Mouse (Mus musculus): ENCODE data around the gene Cd81. TPM values are rescaled to one million over a fixed set of nuclear protein-coding genes. Genes with fewer than 3 reads are reported as not detected.

The Cd81 gene
- polyA plus RNA-seq, 1 experiment from 2014 or later: 411 TPM

DNA sequence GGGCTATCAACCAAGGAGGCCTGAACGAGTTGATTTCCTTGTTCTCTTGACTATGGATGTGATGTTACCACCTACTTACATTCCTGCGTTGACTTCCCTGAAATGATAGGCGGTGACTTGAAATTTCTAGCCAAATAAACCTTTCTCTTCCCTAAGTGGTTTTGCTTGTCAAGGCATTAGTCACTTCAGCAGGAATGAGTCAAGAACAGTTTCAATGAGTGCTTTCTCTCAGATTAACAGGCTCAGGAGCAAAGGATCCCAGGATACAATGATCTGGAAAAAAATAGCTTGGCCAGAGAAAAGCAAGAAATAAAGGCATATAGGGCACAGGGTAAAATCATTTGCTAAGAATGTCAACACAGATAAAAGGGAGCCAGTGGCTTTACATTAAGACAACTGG lies 27.0 kb upstream of the Cd81 start:
- WGBS: 88% methylated on average over 3 of the region's 3 CpGs
- H3K27me3 ChIP-seq (replicated peaks): no peaks in the 10 kb centered on the region
- no peaks in the 10 kb centered on the region for H3K9me3 ChIP-seq
- H3K9ac ChIP-seq: no peak overlapping the region
- no peaks in the 10 kb centered on the region for H3K36me3 ChIP-seq
- no peaks in the 10 kb centered on the region for H3K4me1 ChIP-seq (replicated peaks)
- no peak for ATAC-seq
- H3K27ac ChIP-seq: no peak overlapping the region
- H3K4me2 ChIP-seq (replicated peaks): no peak overlapping the region
- no peak overlapping the region for H3K4me3 ChIP-seq (replicated peaks)

DNA sequence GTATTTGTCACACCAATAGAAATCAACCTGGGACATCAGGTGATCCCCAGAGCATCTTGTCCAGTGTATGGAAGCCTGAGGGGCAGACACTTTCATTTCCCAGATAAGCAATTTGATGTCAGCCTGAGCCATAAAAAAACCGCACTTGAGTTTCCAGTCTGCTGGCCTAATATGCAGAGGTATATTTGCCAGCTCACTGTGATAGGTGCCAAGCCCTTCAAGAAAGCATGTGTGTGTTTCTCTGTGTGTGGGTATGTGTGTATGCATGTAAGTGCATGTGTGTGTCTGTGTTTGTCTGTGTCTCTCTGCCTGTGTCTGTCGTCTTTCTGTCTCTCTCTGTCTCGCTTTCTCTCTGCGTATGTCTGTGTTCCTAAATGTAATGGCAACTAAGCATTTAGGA lies 25.3 kb upstream of the Cd81 start:
- Histone ChIP-seq H3K4me1 (replicated peaks) (no peaks in the 10 kb centered on the region), H3K9ac (no peak overlapping the region), H3K4me3 (replicated peaks) (no peak overlapping the region), H3K9me3 (no peaks in the 10 kb centered on the region), H3K4me2 (replicated peaks) (no peak overlapping the region), H3K27ac (no peak overlapping the region), H3K36me3 (no peaks in the 10 kb centered on the region), H3K27me3 (replicated peaks) (no peaks in the 10 kb centered on the region)
- 87% methylated on average over 4 of the region's 4 CpGs for WGBS
- no peak for ATAC-seq

DNA sequence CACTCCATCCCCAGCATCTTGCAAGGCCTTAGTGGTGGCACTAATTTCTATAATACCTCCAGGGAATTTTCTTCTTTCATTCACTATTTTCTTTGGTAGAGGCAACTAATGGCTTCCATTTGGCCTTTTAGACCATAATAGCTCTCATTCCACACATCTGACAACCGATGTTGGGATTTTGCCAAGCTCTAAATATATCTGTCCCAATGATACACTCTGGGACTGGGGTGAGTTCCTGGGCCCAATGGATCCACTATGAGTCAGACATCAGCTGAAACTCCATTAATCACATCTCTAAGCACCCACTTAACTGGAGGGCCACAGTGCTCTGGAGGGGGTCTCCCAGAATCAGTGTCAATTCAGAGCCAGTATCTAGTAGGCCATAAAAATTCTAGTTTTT lies 20.7 kb upstream of the Cd81 start:
- Histone ChIP-seq H3K27ac (no peak overlapping the region), H3K4me3 (replicated peaks) (no peak overlapping the region), H3K9me3 (no peaks in the 10 kb centered on the region), H3K4me1 (replicated peaks) (no peaks in the 10 kb centered on the region), H3K9ac (no peak overlapping the region), H3K27me3 (replicated peaks) (no peaks in the 10 kb centered on the region), H3K4me2 (replicated peaks) (no peak overlapping the region), H3K36me3 (no peaks in the 10 kb centered on the region)
- ATAC-seq: no peak
- 64% methylated on average over 1 of the region's 1 CpGs for WGBS

- no peak overlapping the region for H3K9ac ChIP-seq
- ATAC-seq: no peak
- H3K4me2 ChIP-seq (replicated peaks): no peak overlapping the region
- no peaks in the 10 kb centered on the region for H3K36me3 ChIP-seq
- H3K4me3 ChIP-seq (replicated peaks): no peak overlapping the region
- no peak overlapping the region for H3K27ac ChIP-seq
- 82% methylated on average over 4 of the region's 4 CpGs for WGBS
- H3K9me3 ChIP-seq: no peaks in the 10 kb centered on the region
- no peaks in the 10 kb centered on the region for H3K4me1 ChIP-seq (replicated peaks)
- no peaks in the 10 kb centered on the region; the same call in 1 of the 2 replicates for H3K27me3 ChIP-seq (replicated peaks)
Measured at GRCm38 (mm10) chr7:143033581-143033980, 19.0 kb upstream of the Cd81 start.

DNA sequence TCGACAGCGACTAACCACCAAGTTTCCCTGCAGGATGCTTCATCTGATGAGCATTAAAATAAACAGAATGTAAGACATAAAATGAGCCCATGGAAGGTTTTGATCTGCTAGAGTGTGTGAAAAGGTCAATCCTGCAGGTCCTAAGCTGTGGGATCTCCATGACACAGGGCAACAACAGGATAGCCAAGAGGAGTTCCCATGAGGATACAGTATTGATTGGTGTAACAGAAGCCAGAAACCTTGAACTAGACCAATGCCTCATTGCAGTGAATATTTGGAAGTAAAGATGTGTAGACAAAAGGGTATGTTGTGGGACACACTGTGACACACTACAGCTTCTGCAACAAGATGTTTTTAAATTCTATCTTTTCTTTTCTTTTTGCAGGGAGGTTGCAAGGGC lies 18.4 kb upstream of the Cd81 start:
- Histone ChIP-seq H3K27me3 (replicated peaks) (no peaks in the 10 kb centered on the region; the same call in 1 of the 2 replicates), H3K4me3 (replicated peaks) (no peak overlapping the region), H3K4me1 (replicated peaks) (no peaks in the 10 kb centered on the region), H3K4me2 (replicated peaks) (no peak overlapping the region), H3K9me3 (no peaks in the 10 kb centered on the region), H3K27ac (no peak overlapping the region), H3K36me3 (no peaks in the 10 kb centered on the region), H3K9ac (no peak overlapping the region)
- WGBS: 90% methylated on average over 2 of the region's 2 CpGs
- no peak for ATAC-seq

GRCm38 (mm10) chr7:143034519-143035450 lies 17.8 kb upstream of the Cd81 start:
- H3K9ac ChIP-seq: no peak overlapping the region
- H3K4me3 ChIP-seq (replicated peaks): no peak overlapping the region
- no peaks in the 10 kb centered on the region for H3K4me1 ChIP-seq (replicated peaks)
- peaks cover under 1% of the 10 kb centered on the region; the same call in 1 of the 2 replicates for H3K27me3 ChIP-seq (replicated peaks)
- H3K4me2 ChIP-seq (replicated peaks): no peak overlapping the region
- WGBS: 92% methylated on average over 8 of the region's 8 CpGs
- H3K27ac ChIP-seq: no peak overlapping the region
- H3K36me3 ChIP-seq: no peaks in the 10 kb centered on the region
- H3K9me3 ChIP-seq: no peaks in the 10 kb centered on the region
- ATAC-seq: no peak

GRCm38 (mm10) chr7:143036787-143037186 lies 15.8 kb upstream of the Cd81 start:
- no peaks in the 10 kb centered on the region for H3K9me3 ChIP-seq
- 82% methylated on average over 3 of the region's 3 CpGs for WGBS
- H3K4me1 ChIP-seq (replicated peaks): peaks cover 6% of the 10 kb centered on the region
- H3K27ac ChIP-seq: no peak overlapping the region
- no peak for ATAC-seq
- H3K27me3 ChIP-seq (replicated peaks): peaks cover 12% of the 10 kb centered on the region
- no peak overlapping the region for H3K4me2 ChIP-seq (replicated peaks)
- no peak overlapping the region for H3K9ac ChIP-seq
- H3K36me3 ChIP-seq: no peaks in the 10 kb centered on the region
- no peak overlapping the region for H3K4me3 ChIP-seq (replicated peaks)

GRCm38 (mm10) chr7:143037306-143037705 lies 15.2 kb upstream of the Cd81 start:
- Histone ChIP-seq H3K36me3 (no peaks in the 10 kb centered on the region), H3K27ac (no peak overlapping the region), H3K9me3 (no peaks in the 10 kb centered on the region), H3K4me3 (replicated peaks) (no peak overlapping the region), H3K9ac (no peak overlapping the region), H3K27me3 (replicated peaks) (peaks cover 14% of the 10 kb centered on the region), H3K4me1 (replicated peaks) (peaks cover 11% of the 10 kb centered on the region), H3K4me2 (replicated peaks) (no peak overlapping the region)
- WGBS: 96% methylated on average over 4 of the region's 4 CpGs
- no peak for ATAC-seq

- peaks cover 13% of the 10 kb centered on the region for H3K4me1 ChIP-seq (replicated peaks)
- H3K9me3 ChIP-seq: no peaks in the 10 kb centered on the region
- H3K9ac ChIP-seq: no peak overlapping the region
- peaks cover 14% of the 10 kb centered on the region for H3K27me3 ChIP-seq (replicated peaks)
- H3K36me3 ChIP-seq: no peaks in the 10 kb centered on the region
- ATAC-seq: no peak
- H3K4me2 ChIP-seq (replicated peaks): no peak overlapping the region
- no peak overlapping the region for H3K27ac ChIP-seq
- H3K4me3 ChIP-seq (replicated peaks): no peak overlapping the region
- WGBS: 89% methylated on average over 3 of the region's 3 CpGs
Measured at GRCm38 (mm10) chr7:143038174-143038931, 14.2 kb upstream of the Cd81 start.

DNA sequence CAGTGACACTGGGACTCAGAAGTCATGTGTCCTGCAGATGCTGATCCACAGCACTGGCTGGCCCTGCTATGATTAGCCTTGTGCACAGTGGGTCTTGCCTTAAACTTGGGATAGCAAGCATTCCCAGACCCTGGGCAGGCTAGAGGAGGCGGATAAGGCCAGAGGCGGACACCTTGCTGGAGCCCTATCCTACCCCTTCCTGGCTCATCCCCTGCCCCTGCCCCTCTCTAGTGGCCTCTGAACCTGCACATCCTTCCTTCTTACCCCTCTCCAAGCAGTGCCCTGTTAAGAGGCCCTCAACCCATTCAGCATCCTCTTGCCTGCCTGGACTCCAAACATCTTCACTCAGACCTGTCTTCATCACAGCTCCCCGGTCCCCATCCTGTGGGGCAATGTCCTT lies 12.0 kb upstream of the Cd81 start:
- Histone ChIP-seq H3K9ac (no peak overlapping the region), H3K27ac (no peak overlapping the region), H3K36me3 (no peaks in the 10 kb centered on the region), H3K9me3 (no peaks in the 10 kb centered on the region), H3K4me1 (replicated peaks) (peaks cover 13% of the 10 kb centered on the region), H3K4me2 (replicated peaks) (no peak overlapping the region), H3K4me3 (replicated peaks) (no peak overlapping the region), H3K27me3 (replicated peaks) (peaks cover 14% of the 10 kb centered on the region)
- no peak for ATAC-seq
- 93% methylated on average over 3 of the region's 3 CpGs for WGBS

DNA sequence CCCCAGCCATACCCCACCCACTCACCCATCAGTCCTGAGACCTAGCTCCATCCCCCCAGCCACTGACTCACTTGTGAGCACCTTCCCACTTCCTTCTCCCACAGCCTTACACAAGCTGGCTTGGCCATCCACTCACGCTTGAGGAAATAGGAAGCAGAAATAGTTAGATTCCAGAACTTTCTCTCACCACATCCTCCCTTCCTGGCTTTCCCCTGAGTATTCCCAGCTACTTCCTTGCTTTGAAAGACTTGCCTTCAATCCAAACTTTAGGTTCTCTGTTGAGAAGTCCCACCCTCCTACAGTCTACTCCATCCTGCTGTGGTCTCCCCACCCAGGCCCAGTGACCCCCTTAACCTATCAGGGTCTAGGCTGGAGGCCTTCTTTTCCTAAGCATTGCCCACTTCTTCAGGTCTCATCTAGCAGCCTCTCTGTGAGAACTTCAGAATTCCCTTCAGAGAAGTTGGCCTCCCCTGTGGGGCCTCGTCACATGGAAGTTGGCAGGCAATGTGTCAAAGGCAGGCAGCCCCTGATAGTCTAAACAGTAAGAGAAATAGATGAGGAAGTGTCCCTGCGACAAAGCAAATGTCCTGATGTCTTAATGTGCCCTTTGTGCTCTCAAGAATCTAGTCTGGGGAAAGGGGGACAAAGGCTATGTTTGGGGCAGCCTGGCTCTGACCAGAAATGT lies 11.3 kb upstream of the Cd81 start:
- Histone ChIP-seq H3K4me2 (replicated peaks) (no peak overlapping the region), H3K36me3 (no peaks in the 10 kb centered on the region), H3K27me3 (replicated peaks) (peaks cover 14% of the 10 kb centered on the region), H3K27ac (0 out of 2 replicates have a peak overlapping the region, but pooled peaks have one; percentile 27), H3K9ac (no peak overlapping the region), H3K4me1 (replicated peaks) (peaks cover 13% of the 10 kb centered on the region), H3K9me3 (no peaks in the 10 kb centered on the region), H3K4me3 (replicated peaks) (no peak overlapping the region)
- no peak for ATAC-seq
- WGBS: 70% methylated on average over 3 of the region's 3 CpGs

DNA sequence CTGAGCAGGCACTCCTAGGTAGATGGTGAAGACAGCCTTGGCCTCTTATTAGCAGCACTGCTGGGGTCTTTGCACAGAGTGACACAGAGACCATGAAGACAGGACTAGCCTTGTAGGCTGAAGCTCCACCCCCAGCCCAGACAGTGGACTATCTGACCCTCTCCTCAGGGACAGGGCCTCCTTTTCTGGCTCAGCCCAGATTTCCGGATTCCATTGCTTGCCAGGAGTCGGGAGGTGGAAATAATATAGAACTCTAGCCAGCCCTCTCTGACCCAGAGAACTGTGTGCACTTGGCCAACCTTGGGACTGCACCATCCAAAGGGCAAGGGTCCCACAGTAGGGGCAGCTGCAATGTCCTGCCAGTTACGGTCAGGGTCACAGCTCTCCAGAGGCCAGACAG lies 10.4 kb upstream of the Cd81 start:
- Histone ChIP-seq H3K4me3 (replicated peaks) (no peak overlapping the region), H3K9me3 (no peaks in the 10 kb centered on the region), H3K27me3 (replicated peaks) (peaks cover 14% of the 10 kb centered on the region), H3K4me1 (replicated peaks) (peaks cover 13% of the 10 kb centered on the region), H3K4me2 (replicated peaks) (no peak overlapping the region), H3K27ac (peak overlapping the region; percentile 27; the same call in 1 of the 2 replicates), H3K36me3 (no peaks in the 10 kb centered on the region), H3K9ac (no peak overlapping the region)
- 0 out of 2 replicates have a peak, but pooled peaks have one; percentile 43 for ATAC-seq
- WGBS: 59% methylated on average over 3 of the region's 3 CpGs

Measured in intestine, embryonic 15.5 days (tissue).